Mouse (Mus musculus): ENCODE measurements around the gene Garem2.

- TF ChIP-seq CTCF (IDR thresholded peaks at IDR 0.05; ENCODE audit: low read depth) (no peak), EP300 (IDR thresholded peaks at IDR 0.05; ENCODE audit: low read depth) (no peak)
Measured at GRCm38 (mm10) chr5:30104841-30105667, at the start of gene Garem2.

All from heart, postnatal 0 days (tissue).